ENCODE assay signal across 29 mouse cellular contexts in the genomic region with DNA sequence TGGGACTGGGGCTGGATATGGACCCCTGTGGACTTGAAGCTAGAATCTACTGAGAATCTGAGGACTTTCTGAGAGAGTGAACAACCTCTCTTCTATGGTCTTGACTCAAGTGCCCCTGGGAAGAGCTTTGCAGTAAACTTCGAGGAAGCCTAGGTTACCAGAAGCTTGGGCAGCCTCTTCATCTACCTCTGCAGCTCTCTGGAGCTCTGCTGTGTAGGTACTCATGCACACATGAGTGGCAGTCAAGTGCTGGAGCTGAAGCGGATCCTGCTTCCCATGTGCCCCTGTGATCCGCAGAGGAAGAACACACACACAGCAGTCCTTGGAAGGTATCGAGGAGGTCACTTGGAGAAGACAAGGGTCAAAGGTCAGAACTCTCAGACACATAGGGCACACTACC.
DNase-seq lines count a peak whose midpoint lies in the region; ATAC-seq lines count a peak whose summit lies in the region.
"Had no signal": no experiment of that assay in that cellular context is flagged by ENCODE, and none has a peak within 500 bp of the region (broad histone marks: within the 10 kb centered on the region; RNA-seq: fewer than 3 reads in every experiment).

No protein-coding gene starts in this region.

- H3K9ac ChIP-seq in heart, embryonic 11.5 days (ENCODE audit: low read depth, low read length): no peak overlapping the region
- no peak overlapping the region for H3K9ac ChIP-seq in lung, embryonic 15.5 days
- H3K9ac ChIP-seq: embryonic facial prominence, embryonic 13.5 days; forebrain, embryonic 13.5 days; heart, embryonic 12.5 days; heart, embryonic 15.5 days; hindbrain, embryonic 13.5 days had no signal

- peak; percentile 60 for DNase-seq in heart, adult 11 months
- no peak for DNase-seq in lung, postnatal 10 days
- DNase-seq in lung, postnatal 36 days: peak; percentile 32
- no peak for DNase-seq in forebrain, embryonic 10.5 days (ENCODE audit: extremely low spot score, low spot score)
- DNase-seq: adrenal gland, postnatal 10 days; adrenal gland, postnatal 36 days; B cell, adult 2 months; cerebellum, adult 18-20 months; cerebellum, adult 9-10 months; cerebellum, postnatal 14 days; gastrocnemius, postnatal 10 days; gastrocnemius, postnatal 36 days; heart, postnatal 10 days; heart, postnatal 36 days had no signal

- no peak overlapping the region for H3K27ac ChIP-seq in heart, embryonic 11.5 days (ENCODE audit: low read depth, low read length)
- H3K27ac ChIP-seq in lung, embryonic 15.5 days: no peak overlapping the region
- H3K27ac ChIP-seq in forebrain, embryonic 10.5 days: no peak overlapping the region
- H3K27ac ChIP-seq: embryonic facial prominence, embryonic 10.5 days; embryonic facial prominence, embryonic 13.5 days; forebrain, embryonic 13.5 days; heart, embryonic 15.5 days; hindbrain, embryonic 10.5 days; hindbrain, embryonic 13.5 days had no signal

- no peak overlapping the region for H3K4me3 ChIP-seq in heart, embryonic 11.5 days (ENCODE audit: low read depth, low read length)
- H3K4me3 ChIP-seq in lung, embryonic 15.5 days: no peak overlapping the region
- no peak overlapping the region for H3K4me3 ChIP-seq in forebrain, embryonic 10.5 days
- H3K4me3 ChIP-seq: embryonic facial prominence, embryonic 10.5 days; embryonic facial prominence, embryonic 13.5 days; erythroblast, embryonic 14.5 days; forebrain, embryonic 13.5 days; heart, embryonic 12.5 days; heart, embryonic 15.5 days; hindbrain, embryonic 10.5 days; hindbrain, embryonic 13.5 days had no signal

- 79% methylated on average over 4 of the region's 4 CpGs for WGBS in heart, embryonic 11.5 days (ENCODE audit: insufficient replicate concordance)
- 56% methylated on average over 4 of the region's 4 CpGs for WGBS in lung, embryonic 15.5 days
- WGBS in forebrain, embryonic 10.5 days: 87% methylated on average over 4 of the region's 4 CpGs

- H3K4me1 ChIP-seq in heart, embryonic 11.5 days (ENCODE audit: control insufficient read depth, insufficient read depth, low read length): no peaks in the 10 kb centered on the region; the same call in 1 of the 2 replicates
- 0 out of 2 replicates have a peak, but pooled peaks cover 3% of the 10 kb centered on the region for H3K4me1 ChIP-seq in lung, embryonic 15.5 days
- H3K4me1 ChIP-seq in forebrain, embryonic 10.5 days: peaks cover 13% of the 10 kb centered on the region
- H3K4me1 ChIP-seq: embryonic facial prominence, embryonic 13.5 days had no signal

- H3K27me3 ChIP-seq in heart, embryonic 11.5 days (ENCODE audit: control insufficient read depth, insufficient read depth, low read length): no peaks in the 10 kb centered on the region
- H3K27me3 ChIP-seq in lung, embryonic 15.5 days: no peaks in the 10 kb centered on the region
- no peaks in the 10 kb centered on the region; the same call in 1 of the 2 replicates for H3K27me3 ChIP-seq in forebrain, embryonic 10.5 days (ENCODE audit: poor library complexity, severe bottlenecking)
- H3K27me3 ChIP-seq: CH12.LX; heart, embryonic 12.5 days; heart, embryonic 15.5 days; Patski had no signal

- ATAC-seq in heart, embryonic 11.5 days (replicated peaks; ENCODE audit: insufficient number of reproducible peaks, low FRiP score, low TSS enrichment): no peak
- ATAC-seq in lung, embryonic 15.5 days (ENCODE audit: borderline replicate concordance, extremely low read depth, low FRiP score, low TSS enrichment): peak; percentile 42; the same call in 1 of the 2 replicates
- ATAC-seq: forebrain, embryonic 13.5 days; forebrain, embryonic 16.5 days; hindbrain, embryonic 16.5 days; Patski had no signal

- H3K36me3 ChIP-seq in heart, embryonic 11.5 days (ENCODE audit: control insufficient read depth, insufficient read depth, low read length): no peaks in the 10 kb centered on the region
- no peaks in the 10 kb centered on the region for H3K36me3 ChIP-seq in lung, embryonic 15.5 days
- no peaks in the 10 kb centered on the region for H3K36me3 ChIP-seq in forebrain, embryonic 10.5 days (replicated peaks)
- H3K36me3 ChIP-seq: embryonic facial prominence, embryonic 10.5 days; embryonic facial prominence, embryonic 13.5 days; G1E; heart, embryonic 12.5 days; heart, embryonic 15.5 days; hindbrain, embryonic 10.5 days; hindbrain, embryonic 13.5 days had no signal

- H3K4me2 ChIP-seq in heart, embryonic 11.5 days: no peak overlapping the region
- no peak overlapping the region for H3K4me2 ChIP-seq in lung, embryonic 15.5 days
- H3K4me2 ChIP-seq: embryonic facial prominence, embryonic 13.5 days; forebrain, embryonic 13.5 days; heart, embryonic 12.5 days; heart, embryonic 15.5 days; hindbrain, embryonic 13.5 days had no signal

- H3K9me3 ChIP-seq in heart, embryonic 11.5 days (replicated peaks; ENCODE audit: control insufficient read depth, low read length): no peaks in the 10 kb centered on the region
- no peaks in the 10 kb centered on the region for H3K9me3 ChIP-seq in lung, embryonic 15.5 days
- no peaks in the 10 kb centered on the region for H3K9me3 ChIP-seq in forebrain, embryonic 10.5 days
- H3K9me3 ChIP-seq: embryonic facial prominence, embryonic 10.5 days; embryonic facial prominence, embryonic 13.5 days; forebrain, embryonic 13.5 days; heart, embryonic 12.5 days; heart, embryonic 15.5 days; hindbrain, embryonic 10.5 days; hindbrain, embryonic 13.5 days had no signal

Comparison
In these comparisons a context has a peak if more than half of its experiments do, and no peak if none do; other contexts are left out.
1. DNase-seq: peak in heart, adult 11 months (single experiment) and lung, postnatal 36 days (single experiment); none in lung, postnatal 10 days (single experiment) and forebrain, embryonic 10.5 days (single experiment).